Mouse (Mus musculus): ENCODE data around the gene Eif2b3. TPM values are rescaled to one million over a fixed set of nuclear protein-coding genes. Genes with fewer than 3 reads are reported as not detected.

Gene Eif2b3
- total and polyA plus RNA-seq, 3 experiments = 49.9 to 96.2 (median 84.9) TPM

- DNase-seq (ENCODE audit: extremely low read depth) = peak; percentile 81
- H3K27ac ChIP-seq (ENCODE audit: insufficient read depth, low read depth) = no peak overlapping the region
- H3K9me3 ChIP-seq (replicated peaks; ENCODE audit: low read length) = no peaks in the 10 kb centered on the region
- no peak overlapping the region for H3K4me3 ChIP-seq (replicated peaks in 1 of 3; ENCODE audit: low read depth in 2 of 3, low read length in 2 of 3, poor library complexity in 1 of 3)
- no peaks in the 10 kb centered on the region for H3K79me2 ChIP-seq (replicated peaks; ENCODE audit: control insufficient read depth, extremely low read depth, insufficient read depth, poor library complexity, severe bottlenecking)
- peaks cover 12 to 42% of the 10 kb centered on the region in 2 experiments for H3K36me3 ChIP-seq (replicated peaks in 1 of 2; ENCODE audit: control insufficient read depth in 1 of 2, insufficient read depth in 1 of 2, low read length in 1 of 2)
- in situ Hi-C loops (cut with MboI; ENCODE audit: low pct_ligation_motif_present, low pct_unique_long_range_greater_than_20kb, low sequenced_read_pairs) = loop anchor here (5.0 kb wide), 1 partner anchor 169 kb away; the partner anchor contains the start of gene Hpdl
- H3K27me3 ChIP-seq (replicated peaks) = no peaks in the 10 kb centered on the region
- dilution Hi-C loops (cut with MboI; ENCODE audit: extremely low pct_ligation_motif_present, extremely low pct_unique_long_range_greater_than_20kb, low sequenced_read_pairs) = no loop called here
- peaks cover 5 to 30% of the 10 kb centered on the region in 2 experiments for H3K4me1 ChIP-seq (ENCODE audit: control insufficient read depth in 1 of 2, insufficient read depth in 2 of 2)
- TF ChIP-seq SMC3 (IDR thresholded peaks at IDR 0.05; ENCODE audit: low read depth, low read length) (peak; percentile 77), TBP (conservative IDR thresholded peaks at IDR 0.05; ENCODE audit: low read depth, low read length) (no peak), BHLHE40 (IDR thresholded peaks at IDR 0.05; ENCODE audit: low read depth, low read length) (no peak), MAX (IDR thresholded peaks at IDR 0.05; ENCODE audit: low read length) (no peak), CHD1 (IDR thresholded peaks at IDR 0.05; ENCODE audit: low read depth, low read length) (no peak), USF2 (conservative IDR thresholded peaks at IDR 0.05; ENCODE audit: low read depth, low read length) (no peak), ZC3H11A (IDR thresholded peaks at IDR 0.05; ENCODE audit: low read depth, low read length) (peak; percentile 19; the same call in 1 of the 2 replicates), CTCF (conservative IDR thresholded peaks at IDR 0.05 in 1 of 2, IDR thresholded peaks at IDR 0.05 in 1 of 2; ENCODE audit: low read depth in 2 of 2, low read length in 2 of 2) (peak; percentile 79 to 89), RCOR1 (conservative IDR thresholded peaks at IDR 0.05; ENCODE audit: low read depth, low read length) (no peak), RAD21 (IDR thresholded peaks at IDR 0.05; ENCODE audit: low read depth, low read length) (peak; percentile 82), CHD2 (IDR thresholded peaks at IDR 0.05; ENCODE audit: low read length) (no peak), JUN (IDR thresholded peaks at IDR 0.05; ENCODE audit: insufficient read depth, low read depth, low read length) (no peak), UBTF (IDR thresholded peaks at IDR 0.05; ENCODE audit: low read depth, low read length) (no peak), POLR2A (IDR thresholded peaks at IDR 0.05; ENCODE audit: low read depth, low read length) (no peak), ETS1 (conservative IDR thresholded peaks at IDR 0.05; ENCODE audit: low read depth, low read length) (no peak), KAT2A (IDR thresholded peaks at IDR 0.05; ENCODE audit: insufficient replicate concordance, low read length) (no peak), IRF4 (IDR thresholded peaks at IDR 0.05; ENCODE audit: low read depth, low read length) (0 out of 2 replicates have a peak, but pooled peaks have one; percentile 17)
- no peak overlapping the region for H3K9ac ChIP-seq (ENCODE audit: insufficient read depth, low read depth)
- no peak overlapping the region for H3K4me2 ChIP-seq (ENCODE audit: insufficient read depth, low read depth, poor library complexity, severe bottlenecking)
Observed at GRCm38 (mm10) chr4:116991366-116991765, 27.8 kb upstream of the Eif2b3 start.

- H3K4me3 ChIP-seq (replicated peaks in 1 of 3; ENCODE audit: low read depth in 2 of 3, low read length in 2 of 3, poor library complexity in 1 of 3) = peak within 1 kb of the TSS; percentile 82 to 89 (median 88)
- peaks cover 12 to 41% of the 10 kb centered on the region in 2 experiments for H3K36me3 ChIP-seq (replicated peaks in 1 of 2; ENCODE audit: control insufficient read depth in 1 of 2, insufficient read depth in 1 of 2, low read length in 1 of 2)
- H3K27ac ChIP-seq (ENCODE audit: insufficient read depth, low read depth) = 0 out of 2 replicates have a peak within 1 kb of the TSS, but pooled peaks have one; percentile 5
- H3K4me2 ChIP-seq (ENCODE audit: insufficient read depth, low read depth, poor library complexity, severe bottlenecking) = peak within 1 kb of the TSS; percentile 94
- H3K4me1 ChIP-seq (ENCODE audit: control insufficient read depth in 1 of 2, insufficient read depth in 2 of 2) = peaks cover 5 to 31% of the 10 kb centered on the region in 2 experiments
- peak; percentile 96 for DNase-seq (ENCODE audit: extremely low read depth)
- H3K9me3 ChIP-seq (replicated peaks; ENCODE audit: low read length) = no peaks in the 10 kb centered on the region
- H3K9ac ChIP-seq (ENCODE audit: insufficient read depth, low read depth) = peak within 1 kb of the TSS; percentile 71
- in situ Hi-C loops (cut with MboI; ENCODE audit: low pct_ligation_motif_present, low pct_unique_long_range_greater_than_20kb, low sequenced_read_pairs) = loop anchor here (5.0 kb wide), 1 partner anchor 172 kb away; the partner anchor contains the start of gene Hpdl
- no peaks in the 10 kb centered on the region for H3K79me2 ChIP-seq (replicated peaks; ENCODE audit: control insufficient read depth, extremely low read depth, insufficient read depth, poor library complexity, severe bottlenecking)
- H3K27me3 ChIP-seq (replicated peaks) = no peaks in the 10 kb centered on the region
- dilution Hi-C loops (cut with MboI; ENCODE audit: extremely low pct_ligation_motif_present, extremely low pct_unique_long_range_greater_than_20kb, low sequenced_read_pairs) = no loop called here
- no peak for TF ChIP-seq ZNF384 (IDR thresholded peaks at IDR 0.05; ENCODE audit: low read depth, low read length)
- TF ChIP-seq TBP (conservative IDR thresholded peaks at IDR 0.05; ENCODE audit: low read depth, low read length) = no peak; the same call in 1 of the 2 replicates
- TF ChIP-seq SMC3 (IDR thresholded peaks at IDR 0.05; ENCODE audit: low read depth, low read length) = no peak
- no peak; the same call in 1 of the 2 replicates for TF ChIP-seq CHD1 (IDR thresholded peaks at IDR 0.05; ENCODE audit: low read depth, low read length)
- no peak for TF ChIP-seq MAFK (IDR thresholded peaks at IDR 0.05; ENCODE audit: insufficient replicate concordance, low read length)
- no peak for TF ChIP-seq CTCF (conservative IDR thresholded peaks at IDR 0.05 in 1 of 2, IDR thresholded peaks at IDR 0.05 in 1 of 2; ENCODE audit: low read depth in 2 of 2, low read length in 2 of 2)
- TF ChIP-seq MYC (IDR thresholded peaks at IDR 0.05; ENCODE audit: low read depth, low read length) = peak; percentile 71; the same call in 1 of the 2 replicates
- TF ChIP-seq ZKSCAN1 (IDR thresholded peaks at IDR 0.05; ENCODE audit: borderline replicate concordance, low read depth, low read length) = no peak
- TF ChIP-seq MXI1 (IDR thresholded peaks at IDR 0.05; ENCODE audit: low read depth, low read length) = peak; percentile 100
- no peak; the same call in 1 of the 2 replicates for TF ChIP-seq GABPA (IDR thresholded peaks at IDR 0.05; ENCODE audit: insufficient replicate concordance, low read depth, low read length)
- TF ChIP-seq JUND (conservative IDR thresholded peaks at IDR 0.05; ENCODE audit: low read depth, low read length) = no peak
- peak; percentile 47 for TF ChIP-seq NRF1 (IDR thresholded peaks at IDR 0.05; ENCODE audit: low read depth, low read length)
- TF ChIP-seq TCF12 (IDR thresholded peaks at IDR 0.05; ENCODE audit: low read depth, low read length) = peak; percentile 86
- TF ChIP-seq ZMIZ1 (IDR thresholded peaks at IDR 0.05; ENCODE audit: low read depth, low read length) = no peak
- TF ChIP-seq JUN (IDR thresholded peaks at IDR 0.05; ENCODE audit: insufficient read depth, low read depth, low read length) = no peak
- peak; percentile 60 for TF ChIP-seq BHLHE40 (IDR thresholded peaks at IDR 0.05; ENCODE audit: low read depth, low read length)
- no peak for TF ChIP-seq PAX5 (IDR thresholded peaks at IDR 0.05; ENCODE audit: low read length)
- TF ChIP-seq EP300 (IDR thresholded peaks at IDR 0.05; ENCODE audit: low read length) = no peak
Observed at GRCm38 (mm10) chr4:116993672-116994621, 25.3 kb upstream of the Eif2b3 start, which contains the start of gene Urod. Urod (minus strand) TSS chr4:116994413.
